Mouse (Mus musculus) MEL (cell line): ENCODE measurements at regions not wholly inside any gene's neighbourhood (a gene's known extent, or its start where the extent isn't known, plus 50 kb on each side); places are given as distances from the start of the nearest gene placed in this dataset.

Source experiments
- CHD2 ChIP-seq: IDR thresholded peaks from 2 replicates; pipeline ENCODE4 v1.6.1; 2011; ENCODE audit warnings: low read length, improper control_type of control experiment
- CTCF ChIP-seq, 3 experiments: IDR thresholded peaks in 2 of 3; conservative IDR thresholded peaks in 1 of 3; 2 replicates each; pipeline ENCODE4 v1.5.1; 2011 to 2012; ENCODE audit warnings: low read length in 3 of 3, low read depth in 2 of 3, mild to moderate bottlenecking in 2 of 3, improper control_type of control experiment in 1 of 3, inconsistent platforms in 1 of 3, mixed read lengths in 1 of 3, moderate library complexity in 1 of 3; ENCODE audit not compliant: control insufficient read depth in 1 of 3, insufficient read depth in 1 of 3, poor library complexity in 1 of 3, severe bottlenecking in 1 of 3
- ELF1 ChIP-seq: IDR thresholded peaks from 2 replicates; pipeline ENCODE4 v1.6.1; 2014; ENCODE audit warnings: low read depth, mild to moderate bottlenecking, inconsistent platforms, low read length, improper control_type of control experiment, moderate library complexity
- EP300 ChIP-seq, 2 experiments: IDR thresholded peaks; 2 replicates each; pipeline ENCODE4 v1.6.1; 2011; ENCODE audit warnings: improper control_type of control experiment in 2 of 2, low read length in 2 of 2, low read depth in 1 of 2, mild to moderate bottlenecking in 1 of 2
- GATA1 ChIP-seq: IDR thresholded peaks from 2 replicates; pipeline ENCODE4 v1.6.1; 2011; ENCODE audit warnings: low read depth, low read length, improper control_type of control experiment
- MXI1 ChIP-seq: IDR thresholded peaks from 2 replicates; pipeline ENCODE4 v1.6.1; 2011; ENCODE audit warnings: mild to moderate bottlenecking, low read depth, low read length, improper control_type of control experiment
- POLR2A ChIP-seq, 2 experiments: IDR thresholded peaks; 2 replicates each; pipeline ENCODE4 v1.6.1; 2011 to 2012; ENCODE audit warnings: low read length in 2 of 2, mild to moderate bottlenecking in 2 of 2, control low read depth in 1 of 2, improper control_type of control experiment in 1 of 2, low read depth in 1 of 2, moderate library complexity in 1 of 2; ENCODE audit not compliant: control insufficient read depth in 1 of 2, insufficient read depth in 1 of 2, poor library complexity in 1 of 2
- TCF12 ChIP-seq: IDR thresholded peaks from 2 replicates; pipeline ENCODE4 v1.6.1; 2014; ENCODE audit warnings: low read depth, mild to moderate bottlenecking, inconsistent platforms, low read length, improper control_type of control experiment, moderate library complexity
- UBTF ChIP-seq: IDR thresholded peaks from 2 replicates; pipeline ENCODE4 v1.6.1; 2012; ENCODE audit warnings: low read depth, mild to moderate bottlenecking, inconsistent platforms, low read length, improper control_type of control experiment, moderate library complexity, borderline replicate concordance; ENCODE audit not compliant: insufficient read depth

DNA sequence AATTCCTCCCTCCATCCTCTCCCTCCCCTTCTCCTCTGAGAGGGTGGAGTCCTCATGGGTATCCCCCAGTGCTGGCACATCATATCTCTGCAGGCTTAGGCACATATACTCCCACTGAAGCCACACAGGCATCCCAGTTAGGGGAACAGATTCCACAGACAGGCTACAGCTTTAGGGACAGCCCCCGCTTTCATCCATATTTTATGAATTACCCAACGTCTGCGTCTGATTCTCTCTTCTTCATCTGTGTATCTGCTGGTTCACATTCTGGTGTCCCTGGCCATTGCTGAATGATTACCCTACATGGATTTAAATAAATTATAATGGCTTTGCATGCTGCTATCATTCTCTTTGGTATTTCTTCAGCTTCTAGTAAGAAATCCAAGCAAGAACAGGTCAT is 632.4 kb downstream of the Tmem114 start:
- TF ChIP-seq GATA1 (no peak), MXI1 (no peak), CTCF (IDR thresholded peaks at IDR 0.05 in 2 of 3, conservative IDR thresholded peaks at IDR 0.05 in 1 of 3; ENCODE audit: control insufficient read depth in 1 of 3, insufficient read depth in 1 of 3, low read depth in 2 of 3, low read length in 3 of 3, poor library complexity in 1 of 3, severe bottlenecking in 1 of 3) (no peak), POLR2A (IDR thresholded peaks at IDR 0.05; ENCODE audit: control insufficient read depth in 1 of 2, insufficient read depth in 1 of 2, low read depth in 1 of 2, low read length in 2 of 2, poor library complexity in 1 of 2) (no peak), TCF12 (no peak), CHD2 (no peak), EP300 (IDR thresholded peaks at IDR 0.05; ENCODE audit: low read depth in 1 of 2, low read length in 2 of 2) (no peak), UBTF (no peak), ELF1 (no peak)
